Mouse (Mus musculus) spleen, adult 12 weeks (tissue): ENCODE results near the gene Ccnt2.
"Not testable (repeated sequence)": the region's sequence is repeated elsewhere in the genome, so short reads cannot be mapped to it uniquely, and the experiment has no call there.

Experiments
- DNase-seq: peaks from one replicate; pipeline ENCODE4 v3.0.0; 2022; ENCODE audit warnings: low spot score

Ccnt2 gene

GRCm38 (mm10) chr1:127773803-127774500, at the start of gene Ccnt2:
Gene Ccnt2, plus strand, starts transcription at chr1:127774164.
- DNase-seq: peak; percentile 99

GRCm38 (mm10) chr1:127729096-127729495, 44.9 kb upstream of the Ccnt2 start, which contains the start of gene Acmsd:
Gene Acmsd, plus strand, starts transcription at chr1:127729413.
- DNase-seq: no peak

DNA sequence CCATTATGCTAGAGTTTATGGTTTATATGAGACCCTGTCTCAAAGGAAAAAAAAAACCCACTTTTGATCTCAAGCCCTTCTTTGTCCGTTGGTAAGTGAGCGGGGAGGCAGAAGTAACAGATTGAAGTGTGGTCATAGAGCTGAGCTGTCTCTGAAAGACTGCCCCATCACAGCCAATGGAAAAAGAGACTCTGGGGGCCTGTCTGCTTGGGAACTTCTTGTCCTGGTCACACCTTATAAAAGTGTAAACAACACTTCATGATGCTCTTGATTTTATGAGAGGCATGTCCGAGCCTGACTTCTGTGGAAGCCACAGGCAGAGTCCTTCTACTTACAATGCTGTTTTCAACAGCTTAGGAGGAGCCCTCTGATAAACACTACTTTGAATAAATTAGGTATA, 42.9 kb upstream of the Ccnt2 start:
- no peak for DNase-seq

DNA sequence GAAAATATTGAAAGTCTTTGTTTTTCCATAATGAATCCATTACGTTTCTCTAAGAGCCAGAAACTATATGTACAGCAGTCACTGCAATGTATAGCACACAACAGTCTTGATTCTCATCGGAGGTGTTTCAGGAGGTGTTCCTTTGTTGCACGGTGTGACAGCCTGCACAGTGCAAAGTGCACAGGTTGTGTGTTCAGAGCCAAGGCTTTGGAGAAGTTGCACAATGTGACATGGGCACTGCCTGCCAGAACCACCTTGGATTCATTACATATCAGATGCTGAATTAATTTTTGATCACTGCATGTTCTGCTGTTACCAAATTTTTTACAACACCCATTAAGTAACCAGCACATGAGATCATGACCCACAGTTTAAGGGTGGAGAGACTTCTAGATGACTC, 41.5 kb upstream of the Ccnt2 start:
- no peak for DNase-seq

DNA sequence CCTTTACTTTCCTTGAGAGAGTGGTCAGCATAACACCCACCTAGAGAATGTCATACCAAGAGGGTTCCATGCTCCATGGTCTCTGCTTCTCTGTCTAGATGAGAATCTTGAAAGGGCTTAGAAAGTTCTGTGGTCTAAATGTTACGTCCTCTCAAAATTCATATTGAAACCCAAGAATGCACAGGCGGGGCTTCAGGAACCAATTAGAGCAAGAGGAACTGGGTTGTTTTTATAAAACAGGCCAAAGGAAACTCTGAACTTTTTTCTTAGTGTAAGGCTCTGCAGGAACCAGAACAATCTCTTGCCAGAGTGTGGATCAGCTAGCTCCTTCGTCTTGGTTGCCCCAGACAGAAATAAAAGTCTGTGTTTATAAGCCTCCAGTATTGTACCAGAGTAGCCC, 41.1 kb upstream of the Ccnt2 start:
- no peak for DNase-seq

GRCm38 (mm10) chr1:127735356-127735755, 38.6 kb upstream of the Ccnt2 start:
- DNase-seq: no peak

DNA sequence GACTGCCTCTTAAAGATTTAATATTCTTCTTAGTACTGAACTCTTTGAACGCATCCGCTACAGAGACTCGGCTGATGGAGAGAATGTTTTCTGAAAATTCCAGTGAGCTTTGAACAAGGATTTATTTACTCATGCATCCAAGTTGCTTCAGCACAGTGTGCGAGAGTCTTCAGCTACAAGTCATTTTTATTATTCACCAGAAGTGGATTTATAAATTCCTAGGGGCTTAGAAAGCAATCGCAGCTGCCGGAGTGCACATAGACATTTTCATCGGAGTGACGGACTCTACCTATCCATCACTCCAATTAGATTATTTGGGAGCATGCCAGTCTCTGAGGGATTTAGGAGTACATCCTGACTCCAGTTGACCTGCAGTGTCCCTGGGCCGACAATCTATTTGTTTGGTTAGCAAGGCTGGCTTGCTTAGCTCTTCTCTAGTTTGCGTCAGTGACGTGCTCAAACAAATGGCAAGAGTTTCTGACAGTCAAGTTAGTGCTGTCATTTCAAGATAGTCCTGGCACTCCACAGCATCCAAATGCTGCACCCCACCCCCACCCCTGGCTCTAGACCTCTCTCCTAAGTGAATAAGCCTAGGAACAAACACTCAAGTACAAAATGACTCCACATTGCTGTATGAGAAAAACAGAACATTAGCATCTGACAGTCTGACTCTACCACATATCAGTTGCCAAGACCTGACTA, 23.4 kb upstream of the Ccnt2 start:
- DNase-seq: no peak

GRCm38 (mm10) chr1:127755806-127756205, 18.2 kb upstream of the Ccnt2 start:
- no peak for DNase-seq

DNA sequence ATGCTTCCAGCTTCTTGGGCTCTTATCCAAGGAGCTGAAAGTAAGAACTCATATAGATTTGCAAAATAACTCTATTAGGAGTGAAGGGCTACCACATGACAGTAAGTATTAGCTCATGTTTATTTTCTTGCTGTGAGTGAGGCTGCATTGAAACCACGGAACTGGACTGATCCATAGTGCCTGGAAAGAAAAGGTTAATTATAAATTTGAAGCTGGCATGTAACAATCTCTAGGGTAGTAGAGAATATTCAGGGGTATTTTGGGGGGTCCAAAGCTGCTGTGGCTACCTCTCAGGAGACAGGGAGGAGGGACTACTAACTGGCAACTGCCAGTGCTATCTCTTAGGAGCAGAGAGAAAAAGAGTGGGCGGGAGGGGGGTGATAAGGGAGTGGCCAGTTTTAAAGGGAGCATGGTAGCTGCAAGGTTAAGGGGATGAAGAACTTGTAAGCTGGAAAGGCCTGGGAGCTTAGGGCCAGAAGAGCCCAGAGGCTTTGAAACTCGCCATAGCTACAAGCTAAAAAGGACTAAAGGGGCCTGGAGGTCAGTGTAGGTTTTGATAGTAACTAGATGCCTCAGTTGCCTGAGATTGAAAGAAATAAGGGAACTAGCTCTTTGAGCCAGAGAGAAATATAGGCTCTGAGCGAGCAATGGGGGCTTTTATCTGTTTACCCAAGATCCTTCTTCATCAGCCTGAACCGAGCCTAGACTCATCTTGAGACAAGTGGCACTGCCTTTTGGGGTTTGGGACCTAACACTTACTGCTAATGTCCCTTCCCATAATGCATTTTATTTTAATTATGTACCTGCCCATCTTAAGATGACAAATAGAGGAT, 17.4 kb upstream of the Ccnt2 start:
- peak; percentile 43 for DNase-seq

- DNase-seq: not testable (repeated sequence)
Observed at GRCm38 (mm10) chr1:127757164-127757545, 16.8 kb upstream of the Ccnt2 start.

GRCm38 (mm10) chr1:127765468-127765867, 8.5 kb upstream of the Ccnt2 start:
- no peak for DNase-seq

GRCm38 (mm10) chr1:127766741-127767140, 7.2 kb upstream of the Ccnt2 start:
- DNase-seq: no peak

DNA sequence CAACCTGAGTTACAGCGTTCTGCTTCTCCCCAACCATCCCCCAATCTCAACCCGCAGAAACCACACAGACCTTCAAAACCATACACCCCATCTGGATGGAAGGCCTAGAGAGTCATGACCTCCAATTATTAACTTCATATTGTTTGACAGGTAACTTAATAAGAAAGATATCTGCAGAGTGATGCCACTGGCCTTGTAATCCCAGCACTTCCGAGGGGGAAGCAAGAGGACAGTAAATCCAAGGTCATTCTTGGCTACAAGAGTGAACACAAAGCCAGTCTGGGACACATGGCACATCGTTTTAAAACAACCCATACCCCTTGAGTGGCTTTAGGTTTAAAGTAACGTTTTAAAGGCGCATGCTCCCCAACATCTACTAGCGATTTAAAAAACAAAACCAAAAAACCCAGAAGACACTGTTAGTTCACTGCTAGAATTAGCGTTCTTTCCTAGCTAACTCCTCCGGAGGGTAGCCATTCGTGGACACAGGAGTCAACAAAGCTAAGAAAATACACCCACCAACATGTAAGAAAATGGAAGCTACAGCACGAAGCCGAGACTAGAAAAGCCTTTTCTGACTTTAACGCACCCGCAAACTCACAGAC, 664 bp upstream of the Ccnt2 start:
- DNase-seq: peak; percentile 9

DNA sequence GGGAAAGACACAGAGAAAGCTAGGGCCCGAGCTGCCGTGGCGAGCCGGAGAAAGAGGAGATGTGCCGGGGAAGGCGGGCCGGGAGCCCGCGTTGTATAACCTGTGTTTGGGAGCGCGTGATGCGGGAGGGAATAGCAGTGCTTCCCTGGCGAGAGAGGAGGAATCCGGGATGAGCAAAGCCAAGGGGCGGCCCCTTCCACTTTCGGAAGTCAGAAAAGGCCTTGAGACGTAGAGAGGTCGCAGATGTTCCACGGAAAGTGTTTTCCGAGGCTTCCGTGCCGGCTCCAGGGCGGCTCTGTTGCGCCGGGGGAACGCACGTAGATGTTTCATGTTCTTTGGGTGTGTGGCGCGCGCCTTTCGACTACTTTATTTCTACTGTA, 527 bp downstream of the Ccnt2 start:
- DNase-seq: no peak

DNA sequence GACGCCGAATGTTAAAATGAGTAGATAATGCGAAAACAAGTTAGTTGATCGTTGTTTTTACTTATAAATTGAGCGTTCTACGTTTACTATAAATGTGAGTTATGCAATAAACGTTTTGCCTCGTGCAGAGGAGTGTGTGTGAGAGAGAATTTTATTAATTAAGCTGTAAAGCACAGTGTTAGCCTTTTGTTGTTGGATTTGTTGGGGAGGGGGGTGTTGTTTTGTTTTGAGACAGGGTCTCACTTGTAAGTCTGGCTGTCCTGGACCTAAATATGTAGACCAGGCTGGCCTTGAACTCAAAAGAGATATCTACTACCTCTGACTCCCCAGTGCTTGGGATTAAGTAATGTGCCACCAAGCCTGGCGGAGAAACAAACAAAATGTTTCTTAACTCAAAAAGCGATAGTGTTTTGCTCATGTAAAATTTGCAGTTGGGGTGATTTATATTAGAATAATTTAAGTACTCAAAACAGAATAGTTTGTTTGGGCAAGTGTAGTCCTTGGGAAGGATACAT, 1.3 kb downstream of the Ccnt2 start:
- DNase-seq: no peak

DNA sequence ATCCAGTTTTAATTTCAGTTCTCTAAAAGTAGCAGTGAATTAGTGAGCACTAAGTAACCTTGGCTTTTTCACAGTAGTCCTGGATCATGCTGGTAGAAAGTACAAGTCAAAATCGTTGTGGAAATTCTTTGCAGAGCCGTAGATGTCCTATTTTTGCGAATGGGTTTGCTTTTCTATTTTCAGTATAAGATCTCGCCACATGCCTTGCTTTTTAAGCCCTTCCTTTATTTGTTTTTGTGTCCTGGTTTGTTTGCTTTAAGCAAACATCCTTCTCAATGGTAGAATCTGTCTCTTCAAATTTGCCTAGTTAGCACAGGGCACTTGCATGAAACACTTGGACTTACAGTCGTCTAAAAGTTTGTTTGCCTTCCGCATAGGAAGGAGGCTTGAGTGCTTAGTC, 2.3 kb downstream of the Ccnt2 start:
- DNase-seq: no peak

DNA sequence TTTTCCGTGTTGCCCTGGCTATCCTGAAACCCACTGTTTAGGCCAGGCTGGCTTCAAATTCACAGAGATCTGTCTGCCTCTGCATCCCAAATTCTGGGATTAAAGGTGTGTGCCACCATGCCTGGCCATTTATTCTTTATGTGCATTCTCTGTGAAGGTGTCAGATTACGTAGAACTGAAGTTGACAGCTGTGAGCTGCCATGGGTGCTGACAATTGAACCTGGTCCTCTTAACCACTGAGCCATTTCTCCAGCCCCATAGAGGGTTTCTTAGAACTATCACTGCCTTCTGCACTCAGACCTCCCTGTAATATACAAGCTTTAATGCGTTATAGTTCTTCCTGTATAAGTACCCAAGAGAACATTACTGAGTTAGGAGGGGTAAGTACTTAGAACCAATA, 4.6 kb downstream of the Ccnt2 start:
- no peak for DNase-seq

DNA sequence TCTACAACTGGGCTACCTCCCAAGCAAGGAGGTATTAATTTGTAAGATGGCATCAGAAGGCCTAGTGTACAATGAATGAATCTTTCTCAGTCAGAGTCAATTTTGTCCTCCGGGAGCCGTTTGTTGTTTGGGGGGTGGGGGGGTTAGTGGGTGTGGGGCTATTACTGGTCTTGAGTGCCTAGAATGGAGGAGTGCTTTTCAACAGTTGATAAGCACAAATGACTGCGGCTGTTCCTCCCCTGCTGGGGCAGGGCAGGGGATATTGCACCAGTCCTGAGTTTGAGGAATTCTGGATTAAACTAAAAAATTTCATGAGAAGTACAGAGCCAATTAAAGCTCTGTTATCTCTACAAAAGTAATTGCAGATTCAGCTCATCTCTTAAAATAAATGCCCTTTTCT, 6.2 kb downstream of the Ccnt2 start:
- no peak for DNase-seq

- DNase-seq: no peak
Observed at GRCm38 (mm10) chr1:127780849-127781248, 6.9 kb downstream of the Ccnt2 start.

DNA sequence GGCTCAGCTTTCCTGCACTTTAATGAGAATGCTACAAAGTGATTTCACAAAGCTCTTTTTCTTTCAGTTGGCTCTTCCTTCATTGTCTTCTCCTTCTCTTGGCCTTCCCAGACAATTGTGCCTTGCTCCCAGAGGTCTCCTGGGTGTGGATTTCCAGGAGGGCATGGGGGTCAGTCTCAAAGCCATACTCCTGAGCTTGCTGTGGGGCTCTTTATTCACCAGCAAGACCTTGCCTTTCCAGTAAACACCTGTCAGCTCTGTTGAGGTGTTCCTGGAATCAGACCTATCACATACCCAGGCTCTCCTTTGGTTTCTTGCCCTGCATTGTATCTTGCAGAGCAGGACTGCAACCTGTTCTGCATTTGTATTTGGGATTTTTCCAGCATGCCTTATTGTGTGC, 9.9 kb downstream of the Ccnt2 start:
- no peak for DNase-seq

DNA sequence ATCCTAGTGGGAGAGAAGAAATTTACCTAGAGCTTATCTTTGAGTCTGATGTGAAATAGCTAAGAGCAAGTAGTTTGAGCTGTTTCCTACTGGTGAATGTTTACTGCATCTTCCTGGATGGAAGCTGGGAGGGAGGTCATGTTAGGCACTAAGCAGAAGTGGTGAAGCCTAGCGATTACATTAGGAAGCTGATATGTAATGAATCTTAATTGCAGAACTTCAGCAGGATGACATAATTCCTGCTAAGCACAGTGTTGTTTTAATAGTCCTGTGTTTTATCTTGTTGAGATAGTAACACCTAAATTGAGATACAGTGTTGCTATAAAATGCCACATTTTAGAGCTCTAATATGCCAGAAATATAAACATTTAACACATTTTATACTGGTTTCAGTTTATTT, 11.9 kb downstream of the Ccnt2 start:
- DNase-seq: no peak

- no peak for DNase-seq
Observed at GRCm38 (mm10) chr1:127788943-127789342, 15.0 kb downstream of the Ccnt2 start.
